Mouse (Mus musculus) neural tube, embryonic 11.5 days (tissue): Measurements from ENCODE around the gene Slc7a8. TPM values are rescaled to one million over a fixed set of nuclear protein-coding genes. Genes with fewer than 3 reads are reported as not detected.
"Not testable (repeated sequence)": the region's sequence is repeated elsewhere in the genome, so short reads cannot be mapped to it uniquely, and the experiment has no call there.

ENCODE experiments used
- ATAC-seq: fragments of 200-750 bp; cut with Nextera tagmentation; 2 replicates; pipeline ENCODE4 v1.8.0; 2017; ENCODE audit warnings: moderate number of reproducible peaks, mild to moderate bottlenecking, moderate TSS enrichment, moderate library complexity; ENCODE audit not compliant: insufficient read depth, low FRiP score, low TSS enrichment
- DNase-seq: peaks from one replicate; pipeline ENCODE4 v3.0.0-alpha.2; 2015; ENCODE audit warnings: low spot score
- H3K27ac ChIP-seq: fragments of 300-500 bp; sonication (generic); 2 replicates; pipeline ENCODE4 v1.5.1; 2014; ENCODE audit warnings: low read depth, mild to moderate bottlenecking, low read length
- H3K27me3 ChIP-seq: fragments of 300-500 bp; sonication (generic); 2 replicates; pipeline ENCODE4 v1.6.1; 2014; ENCODE audit warnings: mild to moderate bottlenecking, low read length, mixed read lengths; ENCODE audit not compliant: control insufficient read depth, insufficient read depth
- H3K36me3 ChIP-seq: fragments of 300-500 bp; sonication (generic); 2 replicates; pipeline ENCODE4 v1.6.1; 2014; ENCODE audit warnings: mild to moderate bottlenecking, low read length, moderate library complexity, mixed read lengths; ENCODE audit not compliant: control insufficient read depth, insufficient read depth
- H3K4me1 ChIP-seq: fragments of 300-500 bp; sonication (generic); 2 replicates; pipeline ENCODE4 v1.6.1; 2014; ENCODE audit warnings: low read length, mixed read lengths; ENCODE audit not compliant: control insufficient read depth, insufficient read depth
- H3K4me2 ChIP-seq: fragments of 300-500 bp; sonication (generic); 2 replicates; pipeline ENCODE4 v1.6.1; 2014; ENCODE audit warnings: low read depth, mild to moderate bottlenecking, moderate library complexity
- H3K4me3 ChIP-seq: fragments of 300-500 bp; sonication (generic); 2 replicates; pipeline ENCODE4 v1.5.1; 2014; ENCODE audit warnings: low read depth, low read length
- H3K9ac ChIP-seq: fragments of 300-500 bp; sonication (generic); 2 replicates; pipeline ENCODE4 v1.6.1; 2014; ENCODE audit warnings: mild to moderate bottlenecking, low read length
- H3K9me3 ChIP-seq: fragments of 300-500 bp; sonication (generic); 2 replicates; pipeline ENCODE4 v1.6.1; 2016; ENCODE audit warnings: low read length; ENCODE audit not compliant: control insufficient read depth
- WGBS: fragments of 180-500 bp; shearing (Covaris S2); extraction: QIAGEN DNeasy Blood & Tissue Kit; methylation state at CpG from one replicate; pipeline ENCODE4 v1.1.7; 2014; 5-methylcytosine and 5-hydroxymethylcytosine counted together
- polyA plus RNA-seq: library from polyadenylated mRNA; unstranded; fragments of >200 nt; fragmentation: Nextera tagmentation; extraction: Ambion mirVana; gene quantifications from 2 replicates; pipeline ENCODE4 v1.2.1, GENCODE M21; 2014

Gene Slc7a8
- polyA plus RNA-seq, 1 experiment from 2014 or later = 3.2 TPM

- Histone ChIP-seq H3K9me3 (no peaks in the 10 kb centered on the region), H3K4me3 (no peak overlapping the region), H3K36me3 (no peaks in the 10 kb centered on the region), H3K4me1 (no peaks in the 10 kb centered on the region), H3K27me3 (no peaks in the 10 kb centered on the region), H3K4me2 (no peak overlapping the region), H3K27ac (no peak overlapping the region), H3K9ac (no peak overlapping the region)
- whole genome bisulfite sequencing = 77% methylated on average over 20 of the region's 20 CpGs
- no peak for ATAC-seq
- DNase-seq = no peak
Measured at GRCm38 (mm10) chr14:54772333-54772856, 9.4 kb downstream of the Slc7a8 start.

- Histone ChIP-seq H3K4me1 (no peaks in the 10 kb centered on the region), H3K27me3 (no peaks in the 10 kb centered on the region), H3K9me3 (no peaks in the 10 kb centered on the region), H3K27ac (no peak overlapping the region), H3K4me3 (no peak overlapping the region), H3K9ac (no peak overlapping the region), H3K4me2 (no peak overlapping the region), H3K36me3 (no peaks in the 10 kb centered on the region)
- 97% methylated on average over 5 of the region's 5 CpGs for WGBS
- ATAC-seq (no peak), DNase-seq (no peak)
Measured at GRCm38 (mm10) chr14:54770373-54770772, 11.4 kb downstream of the Slc7a8 start.

GRCm38 (mm10) chr14:54769068-54769425 is 12.7 kb downstream of the Slc7a8 start:
- Histone ChIP-seq H3K36me3 (no peaks in the 10 kb centered on the region), H3K9ac (no peak overlapping the region), H3K27ac (no peak overlapping the region), H3K9me3 (no peaks in the 10 kb centered on the region), H3K4me3 (no peak overlapping the region), H3K27me3 (no peaks in the 10 kb centered on the region), H3K4me2 (no peak overlapping the region), H3K4me1 (no peaks in the 10 kb centered on the region)
- ATAC-seq = no peak
- DNase-seq = no peak
- 97% methylated on average over 5 of the region's 5 CpGs for WGBS

GRCm38 (mm10) chr14:54768314-54769067 is 13.3 kb downstream of the Slc7a8 start:
- Histone ChIP-seq H3K27ac (no peak overlapping the region), H3K4me2 (no peak overlapping the region), H3K36me3 (no peaks in the 10 kb centered on the region), H3K9ac (no peak overlapping the region), H3K4me1 (no peaks in the 10 kb centered on the region), H3K4me3 (no peak overlapping the region), H3K9me3 (no peaks in the 10 kb centered on the region), H3K27me3 (no peaks in the 10 kb centered on the region)
- ATAC-seq = no peak
- WGBS = 88% methylated on average over 10 of the region's 10 CpGs
- DNase-seq = no peak

GRCm38 (mm10) chr14:54766937-54767336 is 14.8 kb downstream of the Slc7a8 start:
- not testable (repeated sequence) for H3K9me3 ChIP-seq, H3K4me2 ChIP-seq, H3K27me3 ChIP-seq, H3K36me3 ChIP-seq, H3K4me3 ChIP-seq, H3K4me1 ChIP-seq, H3K9ac ChIP-seq, ATAC-seq, H3K27ac ChIP-seq, DNase-seq
- 98% methylated on average over 6 of the region's 7 CpGs for WGBS

- no peak overlapping the region for H3K27ac ChIP-seq
Measured at GRCm38 (mm10) chr14:54756382-54756781, 25.4 kb downstream of the Slc7a8 start.

GRCm38 (mm10) chr14:54754602-54755018 is 27.1 kb downstream of the Slc7a8 start:
- Histone ChIP-seq H3K27me3 (no peaks in the 10 kb centered on the region), H3K36me3 (no peaks in the 10 kb centered on the region), H3K4me2 (no peak overlapping the region), H3K4me1 (peaks cover 3% of the 10 kb centered on the region; the same call in 1 of the 2 replicates), H3K9ac (no peak overlapping the region), H3K27ac (no peak overlapping the region), H3K9me3 (no peaks in the 10 kb centered on the region), H3K4me3 (no peak overlapping the region)
- ATAC-seq = no peak
- DNase-seq = peak; percentile 35
- WGBS = 37% methylated on average over 6 of the region's 6 CpGs

More at GRCm38 (mm10) chr14:54756382-54756781, 25.4 kb downstream of the Slc7a8 start:
- H3K36me3 ChIP-seq = no peaks in the 10 kb centered on the region
- no peaks in the 10 kb centered on the region for H3K9me3 ChIP-seq
- DNase-seq = no peak
- H3K27me3 ChIP-seq = no peaks in the 10 kb centered on the region
- H3K4me3 ChIP-seq = no peak overlapping the region
- WGBS = 85% methylated on average over 6 of the region's 6 CpGs
- no peak overlapping the region for H3K9ac ChIP-seq
- H3K4me1 ChIP-seq = peaks cover 3% of the 10 kb centered on the region; the same call in 1 of the 2 replicates
- no peak overlapping the region for H3K4me2 ChIP-seq
- ATAC-seq = no peak

- WGBS = 73% methylated on average over 13 of the region's 14 CpGs
- Histone ChIP-seq H3K9ac (no peak overlapping the region), H3K4me3 (no peak overlapping the region), H3K4me2 (no peak overlapping the region), H3K9me3 (no peaks in the 10 kb centered on the region), H3K27me3 (no peaks in the 10 kb centered on the region), H3K4me1 (peaks cover 3% of the 10 kb centered on the region; the same call in 1 of the 2 replicates), H3K36me3 (no peaks in the 10 kb centered on the region), H3K27ac (no peak overlapping the region)
- ATAC-seq (no peak), DNase-seq (no peak)
Measured at GRCm38 (mm10) chr14:54753986-54754601, 27.7 kb downstream of the Slc7a8 start.

- peaks cover 3% of the 10 kb centered on the region; the same call in 1 of the 2 replicates for H3K4me1 ChIP-seq
- H3K27me3 ChIP-seq = no peaks in the 10 kb centered on the region
- no peaks in the 10 kb centered on the region for H3K36me3 ChIP-seq
- no peak overlapping the region for H3K27ac ChIP-seq
- 88% methylated on average over 6 of the region's 6 CpGs for WGBS
- no peak overlapping the region for H3K4me3 ChIP-seq
- H3K9me3 ChIP-seq = no peaks in the 10 kb centered on the region
- DNase-seq = no peak
- H3K9ac ChIP-seq = no peak overlapping the region
- no peak overlapping the region for H3K4me2 ChIP-seq
- no peak for ATAC-seq
Measured at GRCm38 (mm10) chr14:54752938-54753337, 28.8 kb downstream of the Slc7a8 start.
